Mouse (Mus musculus) left cerebral cortex, postnatal 36 days (tissue): ENCODE results near the gene Rpa1. TPM values are rescaled to one million over a fixed set of nuclear protein-coding genes. Genes with fewer than 3 reads are reported as not detected.
"Not testable (repeated sequence)": the region's sequence is repeated elsewhere in the genome, so short reads cannot be mapped to it uniquely, and the experiment has no call there.

Experiments
- DNase-seq, 2 experiments: peaks; one replicate each; pipeline ENCODE4 v3.0.0; 2021 to 2022; ENCODE audit warnings: low spot score in 2 of 2, mixed read lengths in 1 of 2
- intact Hi-C: fragments of 180-260 bp; cut with DNase I; formaldehyde crosslinking; loops from one replicate; pipeline ENCODE4 v1.15.1; 2025
- total RNA-seq, 2 experiments: library from RNA; stranded (reverse); gene quantifications; 2 replicates each; pipeline ENCODE4 v1.2.3; 2021

Gene Rpa1
- total RNA-seq, 2 experiments from 2014 or later = 44.0 to 47.1 TPM

- no peak for DNase-seq
- intact Hi-C loops = no loop called here
These were observed 22.8 kb downstream of the Rpa1 start for GRCm38 (mm10) chr11:75325116-75325968.

DNA sequence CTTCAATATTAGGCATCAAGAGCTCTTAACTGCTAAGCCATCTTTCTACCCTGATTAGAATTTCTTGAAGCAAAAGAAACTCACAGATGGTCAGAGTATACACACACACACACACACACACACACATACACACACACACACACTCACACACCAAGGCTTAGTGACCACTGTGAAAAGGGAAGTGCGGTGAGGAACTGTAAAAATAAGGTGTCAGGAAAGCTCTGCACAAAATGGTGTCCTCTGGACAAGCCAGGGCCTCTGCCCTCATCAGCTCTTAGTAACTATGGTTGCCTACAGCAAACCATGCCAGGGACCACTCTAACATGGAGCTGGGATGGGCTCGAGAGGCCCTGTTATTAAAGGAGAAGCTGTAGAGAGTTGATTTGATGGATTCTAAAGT lies 23.7 kb downstream of the Rpa1 start:
- no peak for DNase-seq
- intact Hi-C loops = no loop called here

DNA sequence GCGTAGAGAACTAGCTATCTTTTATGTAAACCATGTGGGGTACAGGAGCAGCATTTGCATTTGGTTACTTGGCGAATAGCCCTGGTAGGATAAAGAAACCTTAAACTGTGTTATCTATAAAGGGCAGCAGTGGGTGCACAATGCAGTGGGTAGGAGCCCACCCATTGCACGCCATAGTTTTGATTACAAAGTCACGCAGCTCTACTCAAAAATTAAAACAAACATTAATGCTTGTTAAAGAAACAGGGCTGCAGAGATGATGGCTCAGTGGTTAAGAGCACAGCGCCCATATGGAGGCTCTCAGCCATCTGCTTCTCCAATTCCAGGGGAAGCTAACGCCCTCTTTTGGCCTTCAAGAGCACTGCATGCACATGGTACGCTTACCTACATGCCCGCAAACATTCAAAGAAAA lies 24.8 kb downstream of the Rpa1 start:
- intact Hi-C loops = no loop called here
- DNase-seq = no peak

GRCm38 (mm10) chr11:75319246-75319645 lies 28.9 kb downstream of the Rpa1 start:
- no peak for DNase-seq
- intact Hi-C loops = no loop called here

DNA sequence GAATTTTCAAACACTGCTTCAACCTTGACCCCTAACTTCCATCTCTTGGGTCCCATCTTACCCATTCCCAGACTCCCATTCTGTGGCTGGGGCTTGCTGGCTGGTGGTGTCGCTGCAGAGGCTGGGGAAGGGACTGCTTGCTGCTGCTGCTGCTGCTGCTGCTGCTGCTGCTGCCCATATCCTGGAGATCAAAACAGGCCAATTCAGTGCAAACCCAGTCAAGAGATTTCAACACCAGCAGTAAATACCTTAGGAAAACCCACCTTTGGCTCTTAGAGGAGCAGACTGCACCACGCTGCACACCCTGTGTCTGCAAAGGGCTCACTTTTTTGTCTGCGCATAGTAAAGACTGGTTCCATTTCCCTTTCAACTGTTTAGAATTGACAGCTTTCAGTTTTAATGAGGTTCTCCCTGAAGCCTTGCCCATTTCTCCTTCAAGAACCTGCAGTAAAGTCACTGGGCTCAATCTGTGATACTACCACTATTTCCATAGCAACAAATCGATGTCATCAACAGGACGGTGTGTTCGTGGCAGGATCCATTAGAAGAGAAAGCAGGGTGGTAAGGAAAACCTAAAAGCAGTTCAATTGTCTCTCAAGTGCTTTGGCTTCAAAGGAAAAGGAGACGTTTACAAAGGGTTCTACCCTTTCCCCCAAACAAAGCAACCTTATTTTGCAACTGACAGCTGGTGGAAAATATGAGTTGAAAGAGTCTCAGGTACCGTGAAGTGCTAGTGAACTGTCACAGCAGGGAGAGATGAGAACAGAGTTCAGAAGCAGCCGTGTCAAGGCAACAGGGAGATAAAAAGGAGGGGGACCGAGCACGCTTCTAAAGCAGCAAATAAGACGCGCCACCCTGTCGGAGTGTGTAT lies 29.5 kb downstream of the Rpa1 start:
- DNase-seq = no peak
- intact Hi-C loops = no loop called here

GRCm38 (mm10) chr11:75313834-75314233 lies 34.3 kb downstream of the Rpa1 start:
- DNase-seq = no peak
- intact Hi-C loops = no loop called here

- DNase-seq = no peak
- intact Hi-C loops = no loop called here
These were observed 36.4 kb downstream of the Rpa1 start for GRCm38 (mm10) chr11:75311751-75312150.

GRCm38 (mm10) chr11:75310813-75311212 lies 37.3 kb downstream of the Rpa1 start:
- no peak for DNase-seq
- intact Hi-C loops = no loop called here

GRCm38 (mm10) chr11:75308650-75309049 lies 39.5 kb downstream of the Rpa1 start:
- intact Hi-C loops = no loop called here
- DNase-seq = no peak

DNA sequence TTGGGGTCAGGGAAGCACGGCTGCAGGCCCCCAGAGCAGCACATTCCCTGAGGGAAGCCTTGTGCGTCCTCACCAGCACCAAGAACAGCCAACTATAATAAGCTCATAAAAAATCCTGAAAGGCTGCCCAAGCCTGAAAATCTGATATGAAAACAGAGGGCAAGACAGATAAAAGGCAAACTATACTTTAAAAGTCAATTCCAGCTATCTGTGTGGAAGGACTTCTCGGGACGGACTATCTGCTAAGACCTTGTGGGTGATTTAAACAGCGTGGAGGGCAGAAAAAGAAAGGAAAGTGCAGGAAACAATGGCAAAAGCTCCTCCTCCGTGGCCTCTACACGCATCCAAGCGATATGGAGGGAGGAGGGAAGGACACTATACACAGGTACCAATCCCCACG lies 43.3 kb downstream of the Rpa1 start:
- DNase-seq = no peak
- intact Hi-C loops = no loop called here

- DNase-seq = no peak
- intact Hi-C loops = no loop called here
These were observed 47.2 kb downstream of the Rpa1 start for GRCm38 (mm10) chr11:75300954-75301353.

DNA sequence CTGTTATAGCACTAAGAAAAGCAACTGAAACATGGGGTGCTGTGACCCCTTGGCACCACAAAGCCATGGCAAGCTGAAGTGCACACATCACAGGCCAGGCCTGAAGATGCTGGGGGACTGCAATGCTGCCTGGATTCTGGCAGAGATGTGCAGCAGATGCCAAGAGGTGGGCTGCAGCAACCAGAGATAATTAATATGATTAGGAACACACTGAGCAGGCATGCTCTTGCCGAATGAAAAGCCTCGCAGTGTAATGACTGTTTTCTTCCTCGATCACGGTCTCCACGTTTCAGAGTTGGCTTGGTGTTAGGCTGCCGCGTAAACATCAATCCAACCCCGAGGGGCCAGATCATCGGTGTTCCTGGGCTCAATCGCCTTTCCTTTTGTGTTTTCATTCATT lies 48.3 kb downstream of the Rpa1 start:
- DNase-seq = no peak
- intact Hi-C loops = no loop called here

GRCm38 (mm10) chr11:75298491-75298890 lies 49.6 kb downstream of the Rpa1 start:
- no peak for DNase-seq
- intact Hi-C loops = no loop called here

- intact Hi-C loops = no loop called here
These were observed 50.5 kb downstream of the Rpa1 start for GRCm38 (mm10) chr11:75297631-75298030.

GRCm38 (mm10) chr11:75296406-75297005 lies 51.6 kb downstream of the Rpa1 start:
- intact Hi-C loops = no loop called here
- no peak for DNase-seq

More at GRCm38 (mm10) chr11:75297631-75298030, 50.5 kb downstream of the Rpa1 start:
- no peak for DNase-seq

DNA sequence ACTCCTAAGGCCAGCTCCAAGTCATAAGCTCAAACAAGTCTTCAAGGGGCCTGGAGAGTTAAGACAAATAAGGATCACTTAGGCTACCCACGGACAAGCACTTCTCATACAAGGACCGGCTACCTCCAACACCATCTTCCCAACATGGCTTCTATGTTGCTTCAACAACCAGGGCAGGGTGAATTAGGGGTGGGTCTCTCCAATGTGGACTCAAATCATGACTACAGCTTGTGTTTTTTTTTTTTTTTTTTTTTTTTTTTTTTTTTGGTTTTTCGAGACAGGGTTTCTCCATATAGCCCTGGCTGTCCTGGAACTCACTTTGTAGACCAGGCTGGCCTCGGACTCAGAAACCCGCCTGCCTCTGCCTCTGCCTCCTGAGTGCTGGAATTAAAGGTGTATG lies 52.6 kb downstream of the Rpa1 start:
- intact Hi-C loops = not testable (repeated sequence)

DNA sequence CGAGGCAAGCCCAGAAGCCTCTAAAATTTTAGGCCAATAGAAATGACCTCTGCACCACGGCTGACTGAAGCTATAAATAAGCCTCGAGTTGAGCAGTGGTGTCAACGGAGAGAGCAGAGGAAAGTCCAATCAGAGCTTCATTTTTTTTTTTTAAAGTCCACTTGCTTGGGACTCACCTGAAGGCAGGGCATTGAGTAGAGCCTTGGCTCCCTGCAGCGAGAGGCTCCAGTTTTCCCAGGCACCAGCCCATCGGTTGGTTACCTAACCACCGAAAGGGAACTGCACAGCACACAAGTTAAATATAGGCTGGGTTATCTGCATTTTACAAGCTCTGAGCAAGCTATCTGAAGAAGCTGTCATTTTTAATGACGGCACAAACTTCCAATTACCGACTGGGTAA lies 53.3 kb downstream of the Rpa1 start:
- DNase-seq = no peak
- intact Hi-C loops = loop anchor here (5.0 kb wide), 2 partner anchors 63 to 303 kb away; no protein-coding TSS in a partner anchor

More for the DNA sequence above, 52.6 kb downstream of the Rpa1 start:
- DNase-seq = not testable (repeated sequence)

DNA sequence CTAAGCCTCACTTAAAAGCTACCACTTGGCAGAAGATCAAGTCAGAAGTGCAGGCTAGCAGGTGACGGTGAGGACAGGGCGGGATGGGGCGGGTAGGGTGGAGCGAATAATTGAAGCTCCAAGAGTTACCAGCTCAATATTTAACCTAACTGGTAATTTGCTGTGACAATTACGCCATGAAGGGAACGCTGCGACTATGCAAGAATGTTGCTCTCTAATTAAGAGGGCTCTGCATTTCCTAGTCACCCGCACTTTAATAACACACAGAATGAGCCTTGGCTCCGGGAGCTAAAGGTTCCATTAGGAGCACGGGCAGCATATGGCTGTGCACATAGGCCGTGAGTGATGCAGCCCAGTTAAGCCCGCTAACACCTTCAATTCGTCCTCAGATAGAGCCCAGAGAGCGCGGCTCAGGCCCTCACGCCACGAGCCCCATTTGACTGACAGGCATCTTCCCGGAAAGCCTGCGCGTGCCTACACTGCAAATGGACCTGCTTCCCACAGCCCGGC lies 54.2 kb downstream of the Rpa1 start:
- intact Hi-C loops = loop anchor here (5.0 kb wide), 2 partner anchors 62 to 302 kb away; no protein-coding TSS in a partner anchor
- no peak for DNase-seq

DNA sequence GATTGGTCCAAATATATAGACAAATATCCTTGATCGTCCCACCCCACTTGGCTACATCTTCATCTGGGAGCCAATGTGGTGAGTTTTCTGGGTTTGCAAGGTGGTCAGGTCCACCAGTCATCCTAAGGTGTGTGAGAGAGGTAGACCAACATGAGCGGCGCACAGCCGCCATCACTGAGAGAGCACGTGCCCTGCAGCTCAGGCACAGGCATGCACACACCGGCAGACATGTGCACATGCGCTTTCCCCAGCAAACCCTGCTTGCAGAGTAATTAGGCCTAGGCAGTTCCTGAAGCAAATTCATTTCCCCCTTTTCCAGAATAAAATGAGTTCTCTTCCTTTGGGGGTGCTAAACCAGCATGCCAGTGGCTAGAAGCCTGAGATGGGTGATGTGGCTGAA lies 55.8 kb downstream of the Rpa1 start:
- DNase-seq = no peak
- intact Hi-C loops = loop anchor here (5.0 kb wide), 2 partner anchors 60 to 300 kb away; no protein-coding TSS in a partner anchor
